Mouse (Mus musculus) embryo, embryonic 10.5 days (tissue): ENCODE results near the gene Mmp17.
A peak's percentile ranks its signal among the peaks of the same experiment; 100 is the strongest.
"Not testable (repeated sequence)": the region's sequence is repeated elsewhere in the genome, so short reads cannot be mapped to it uniquely, and the experiment has no call there.

Source experiments
- DNase-seq: peaks from one replicate; pipeline ENCODE4 v3.0.0-alpha.2; 2015; ENCODE audit warnings: low spot score

The Mmp17 gene

GRCm38 (mm10) chr5:129590915-129591314 is 6.9 kb downstream of the Mmp17 start:
- DNase-seq = peak; percentile 25

- peak; percentile 90 for DNase-seq
These were observed 10.4 kb downstream of the Mmp17 start for GRCm38 (mm10) chr5:129594116-129595114.

- peak; percentile 38 for DNase-seq
These were observed 18.1 kb downstream of the Mmp17 start for GRCm38 (mm10) chr5:129602071-129602487.

GRCm38 (mm10) chr5:129607476-129607875 is 23.5 kb downstream of the Mmp17 start:
- no peak for DNase-seq

GRCm38 (mm10) chr5:129611060-129611459 is 27.1 kb downstream of the Mmp17 start:
- DNase-seq = peak; percentile 84

- DNase-seq = peak; percentile 4
These were observed 36.6 kb downstream of the Mmp17 start for GRCm38 (mm10) chr5:129620600-129620999.

GRCm38 (mm10) chr5:129621361-129621760 is 37.4 kb downstream of the Mmp17 start:
- no peak for DNase-seq

- no peak for DNase-seq
These were observed 42.1 kb downstream of the Mmp17 start for GRCm38 (mm10) chr5:129626099-129626498.

GRCm38 (mm10) chr5:129626586-129626985 is 42.6 kb downstream of the Mmp17 start:
- DNase-seq = not testable (repeated sequence)

GRCm38 (mm10) chr5:129632270-129633250 is 48.6 kb downstream of the Mmp17 start:
- not testable (repeated sequence) for DNase-seq

- DNase-seq = no peak
These were observed 66.9 kb downstream of the Mmp17 start for GRCm38 (mm10) chr5:129650858-129651257.

GRCm38 (mm10) chr5:129657016-129657415 is 73.0 kb downstream of the Mmp17 start:
- no peak for DNase-seq

- no peak for DNase-seq
These were observed 74.0 kb downstream of the Mmp17 start for GRCm38 (mm10) chr5:129657931-129658330.
